Comparison of ENCODE assay signal across 12 mouse cellular contexts in genomic region chr1:71723039-71723397, GRCm38 (mm10).
"Had no signal": no experiment of that assay in that cellular context is flagged by ENCODE, and none has a peak within 500 bp of the region (broad histone marks: within the 10 kb centered on the region; RNA-seq: fewer than 3 reads in every experiment).

No protein-coding gene starts in this region.

- H3K36me3 ChIP-seq: limb, embryonic 10.5 days; midbrain, embryonic 10.5 days; stomach, embryonic 15.5 days had no signal

- H3K27ac ChIP-seq: kidney, postnatal 0 days; limb, embryonic 10.5 days; midbrain, embryonic 10.5 days; stomach, embryonic 15.5 days had no signal

- H3K9ac ChIP-seq: stomach, embryonic 15.5 days had no signal

- H3K4me3 ChIP-seq: layer of hippocampus, adult 2 months; limb, embryonic 10.5 days; midbrain, embryonic 10.5 days; stomach, embryonic 15.5 days had no signal

- H3K4me2 ChIP-seq: stomach, embryonic 15.5 days had no signal

- H3K4me1 ChIP-seq: limb, embryonic 10.5 days; stomach, embryonic 15.5 days had no signal

- H3K27me3 ChIP-seq: stomach, embryonic 15.5 days had no signal

- DNase-seq: kidney, adult 11 months; kidney, adult 9 months; kidney, postnatal 4 days; lung, adult 2 months; right cerebral cortex, postnatal 14 days; thymus, postnatal 36 days had no signal

- ATAC-seq: midbrain, embryonic 16.5 days had no signal

- H3K9me3 ChIP-seq: limb, embryonic 10.5 days; midbrain, embryonic 10.5 days; stomach, embryonic 15.5 days had no signal
